Mouse (Mus musculus) G1E-ER4 (cell line): ENCODE measurements around the gene Akr1b8. TPM values are rescaled to one million over a fixed set of nuclear protein-coding genes. Genes with fewer than 3 reads are reported as not detected.

Experiments used
- GATA1 ChIP-seq: IDR thresholded peaks from one replicate; pipeline ENCODE4 v1.8.0; 2012; ENCODE audit warnings: low read length, inconsistent platforms
- polyA plus RNA-seq: library from polyadenylated mRNA; stranded (reverse); fragments of >175 nt; gene quantifications from 2 replicates; pipeline ENCODE4 v1.2.3, GENCODE M21; 2012

Akr1b8 gene
- polyA plus RNA-seq, 1 experiment, result 0.08 TPM

DNA sequence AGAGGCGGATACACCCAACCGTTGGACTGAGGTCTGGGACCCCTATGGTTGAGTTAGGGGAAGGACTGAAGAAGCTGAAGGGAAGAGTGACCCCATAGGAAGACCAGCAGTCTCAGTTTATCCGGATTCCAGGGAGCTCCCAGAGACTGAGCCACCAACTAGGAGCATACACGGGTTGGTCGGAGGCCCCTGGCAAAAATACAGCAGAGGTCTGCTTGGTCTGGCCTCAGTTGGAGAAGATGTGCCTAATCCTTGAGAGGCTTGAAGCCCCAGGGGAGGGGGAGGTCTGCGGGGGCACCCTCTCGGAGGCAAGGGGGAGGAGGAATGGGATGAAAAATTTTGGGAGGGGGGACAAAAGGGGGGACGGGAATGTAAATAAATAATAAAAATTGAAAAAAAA, 29.5 kb downstream of the Akr1b8 start:
- TF ChIP-seq GATA1, result no peak

DNA sequence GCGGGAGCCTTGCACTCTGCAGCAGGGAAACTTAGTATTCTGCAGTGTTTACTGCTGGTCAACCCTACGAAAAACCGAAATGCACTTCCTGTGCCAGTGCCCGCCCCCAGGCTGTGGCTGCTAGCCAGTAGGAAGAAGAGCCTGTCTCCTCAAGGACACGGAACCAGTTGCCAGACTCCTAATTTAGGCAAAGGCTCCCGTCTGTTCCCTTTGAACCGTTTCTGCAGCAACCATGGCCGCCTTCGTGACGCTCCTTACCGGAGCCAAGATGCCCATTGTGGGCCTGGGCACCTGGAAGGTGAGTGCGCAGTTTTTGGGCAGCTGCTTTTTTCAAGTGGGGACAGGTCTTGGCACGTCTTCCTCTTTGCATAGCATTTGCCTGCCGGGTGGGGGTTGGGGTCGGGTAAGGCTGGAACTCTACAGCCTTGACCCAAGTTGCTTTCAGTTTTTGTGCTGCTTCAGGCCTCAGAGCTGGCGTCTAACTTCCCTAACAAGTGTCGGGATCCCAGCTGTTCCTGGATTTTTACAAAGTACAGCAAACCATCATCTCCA, 30.3 kb downstream of the Akr1b8 start, which contains the start of gene Akr1b10:
Gene Akr1b10, plus strand, starts transcription at position 109 of the 552 bp plus-strand sequence.
- no peak for TF ChIP-seq GATA1

DNA sequence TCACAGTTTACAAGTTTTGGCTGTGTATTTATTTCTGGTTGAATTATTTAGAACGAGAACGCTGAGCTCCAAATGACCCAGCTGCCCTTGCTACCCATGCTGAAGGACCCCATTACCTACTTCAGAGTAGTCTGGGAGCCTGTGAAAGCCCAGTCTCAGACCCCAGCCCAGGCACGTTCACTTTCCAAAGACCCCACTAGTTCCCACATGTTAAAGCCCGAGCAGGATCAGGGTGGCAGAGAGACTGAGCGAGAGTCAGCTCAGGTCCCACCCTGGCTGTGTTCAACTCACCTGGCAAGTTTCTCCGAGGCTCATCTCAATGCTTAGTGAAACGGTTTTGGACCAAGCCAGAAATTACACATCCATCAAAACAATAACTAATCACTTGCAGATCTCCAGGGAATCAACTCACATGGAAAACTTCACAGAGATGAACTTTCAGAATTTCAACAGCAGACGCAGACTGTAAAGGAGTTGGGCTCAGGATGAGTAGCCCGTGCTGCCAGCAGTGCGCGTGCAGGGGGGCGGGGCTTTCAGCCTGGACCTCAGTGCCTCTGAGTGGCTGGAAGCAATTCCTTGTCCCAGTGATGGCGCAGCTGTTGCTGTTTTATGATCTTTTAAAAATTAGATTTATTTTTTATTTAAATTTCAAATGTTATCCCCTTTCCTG, 30.9 kb downstream of the Akr1b8 start:
- no peak for TF ChIP-seq GATA1

DNA sequence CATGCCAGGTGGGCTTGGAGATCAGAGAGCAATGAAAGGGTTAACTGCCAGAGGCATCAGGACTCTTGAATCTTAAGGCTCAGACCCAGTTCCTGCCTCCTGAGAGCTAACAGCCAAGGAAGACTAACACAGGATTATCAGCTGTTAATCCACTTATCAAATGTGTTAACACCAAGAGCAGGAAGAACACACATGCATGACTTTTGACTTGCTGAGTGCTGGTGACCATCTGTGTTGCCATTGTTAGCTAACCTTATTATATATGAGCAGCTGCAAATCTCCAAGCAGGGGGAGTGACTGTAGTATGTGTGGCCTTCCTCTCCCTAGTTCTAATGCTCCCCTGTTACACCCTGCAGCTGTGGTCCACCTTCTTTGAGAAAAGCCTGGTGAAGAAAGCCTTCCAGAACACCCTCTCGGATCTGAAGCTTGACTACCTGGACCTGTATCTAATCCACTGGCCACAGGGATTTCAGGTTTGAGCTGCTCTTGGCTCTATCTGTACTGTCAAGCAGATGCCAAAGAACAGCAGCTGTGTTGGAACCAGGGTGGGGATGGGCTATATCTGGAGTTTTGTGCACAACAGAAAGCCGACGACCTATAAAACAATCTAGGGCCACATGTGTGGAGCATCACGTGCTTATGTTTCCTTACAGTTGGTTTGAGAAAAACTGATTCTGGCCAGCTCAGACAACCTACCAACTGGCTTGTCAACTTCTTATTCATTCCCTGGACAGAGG, 34.7 kb downstream of the Akr1b8 start:
- TF ChIP-seq GATA1, result no peak

DNA sequence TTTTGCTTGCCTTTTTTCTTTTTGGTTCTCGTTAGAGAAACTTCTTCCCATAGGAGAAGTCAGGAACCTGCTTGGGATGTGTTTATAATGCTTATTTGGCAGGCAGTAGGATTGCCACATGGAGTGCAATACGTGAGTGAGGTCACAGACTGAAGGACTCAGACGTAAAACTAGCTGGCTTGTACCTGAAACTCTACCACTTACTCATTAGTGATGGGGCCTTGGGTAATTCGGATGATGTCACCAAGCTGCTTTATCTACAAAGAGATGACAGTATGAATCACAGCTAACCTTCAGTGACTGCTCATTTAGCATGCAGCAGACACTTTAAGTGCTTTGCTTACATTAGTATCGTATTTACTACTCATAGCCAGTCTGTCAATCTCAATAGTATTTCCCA, 42.0 kb downstream of the Akr1b8 start:
- TF ChIP-seq GATA1, result no peak

DNA sequence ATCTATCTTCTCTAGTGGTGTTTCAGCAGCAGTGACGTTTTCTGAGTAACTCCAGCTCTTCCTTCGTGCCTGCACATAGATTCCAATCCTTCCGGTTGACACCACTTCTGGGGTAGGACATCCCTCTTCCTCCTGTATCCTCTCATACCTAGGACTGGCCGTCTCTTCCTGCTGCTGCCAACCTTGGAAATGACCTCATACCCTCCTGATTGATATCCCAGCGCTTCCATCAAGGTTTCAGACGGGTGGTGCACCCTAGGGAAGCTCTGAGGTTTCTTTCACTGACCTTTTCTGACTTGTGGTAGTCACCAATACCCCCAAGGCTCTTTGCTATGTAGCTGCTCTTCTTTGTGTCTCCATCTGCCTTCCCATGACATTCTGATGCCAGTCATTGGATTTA, 44.5 kb downstream of the Akr1b8 start:
- TF ChIP-seq GATA1, result no peak

DNA sequence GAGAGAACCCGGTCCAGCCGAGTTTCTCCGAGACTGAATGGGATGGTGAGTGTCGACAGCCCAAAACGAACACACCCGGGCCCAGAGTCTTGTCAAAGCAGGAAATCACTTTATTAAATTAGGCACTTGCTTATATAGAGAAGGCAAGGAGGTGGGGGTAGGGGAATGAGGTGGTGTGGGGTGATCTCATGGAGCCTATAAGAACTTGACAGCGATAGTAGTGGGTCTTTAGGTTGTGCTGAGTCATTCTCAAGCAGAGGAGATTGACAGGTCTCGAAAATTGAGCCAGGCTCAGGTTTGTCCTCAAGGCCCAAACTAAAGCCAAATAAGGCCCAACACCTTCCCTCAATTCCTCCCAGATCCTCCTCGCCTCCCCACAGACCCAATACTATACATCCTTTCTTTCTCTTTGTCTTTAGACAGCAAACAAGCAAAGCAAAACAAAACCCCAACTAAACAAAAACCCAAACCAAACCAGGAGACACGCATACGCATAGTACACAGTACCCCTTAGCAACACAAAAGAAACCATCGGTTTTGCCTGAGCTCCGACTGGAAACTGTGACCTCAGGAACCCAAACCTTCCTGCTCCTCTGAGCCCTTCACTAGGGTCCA, 45.8 kb downstream of the Akr1b8 start:
- TF ChIP-seq GATA1, result no peak

DNA sequence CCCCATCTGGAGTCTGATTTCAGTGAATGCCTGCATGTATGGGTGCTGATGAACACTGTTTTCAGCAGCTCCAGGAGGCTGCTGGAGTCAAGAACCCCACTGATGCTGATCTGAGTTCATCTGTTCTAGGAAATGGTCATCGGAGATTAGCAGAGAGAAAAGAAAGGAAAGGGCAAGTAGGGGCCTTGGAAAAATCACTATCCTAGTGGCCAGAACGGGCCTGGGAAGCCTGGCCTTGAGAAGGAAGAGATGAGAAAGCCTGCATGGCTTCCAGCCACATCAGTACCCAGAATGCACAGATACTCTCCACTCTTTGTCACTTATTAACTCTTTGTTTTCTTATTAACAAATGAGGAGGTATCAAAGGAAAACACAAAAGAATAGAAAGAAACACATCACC, 46.8 kb downstream of the Akr1b8 start:
- no peak for TF ChIP-seq GATA1

DNA sequence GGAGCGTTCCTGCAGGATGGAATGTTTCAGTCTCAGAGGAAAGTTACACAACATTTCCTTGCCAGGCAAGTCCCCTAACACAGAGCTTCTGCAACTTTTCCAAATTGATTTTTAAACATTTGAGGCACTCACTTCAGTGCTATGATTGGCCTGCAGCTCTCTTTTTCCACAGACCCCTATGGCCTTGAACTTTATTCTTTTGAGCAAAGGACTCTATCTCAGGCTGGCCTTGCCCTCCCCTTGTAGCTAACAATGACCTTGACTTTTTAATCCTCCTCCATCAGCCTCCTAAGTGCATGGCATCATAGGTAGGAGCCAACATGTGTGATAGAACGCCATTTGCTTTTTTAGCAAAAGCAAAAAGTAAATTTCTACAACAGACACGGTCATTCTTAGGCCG, 52.8 kb downstream of the Akr1b8 start:
- no peak for TF ChIP-seq GATA1

DNA sequence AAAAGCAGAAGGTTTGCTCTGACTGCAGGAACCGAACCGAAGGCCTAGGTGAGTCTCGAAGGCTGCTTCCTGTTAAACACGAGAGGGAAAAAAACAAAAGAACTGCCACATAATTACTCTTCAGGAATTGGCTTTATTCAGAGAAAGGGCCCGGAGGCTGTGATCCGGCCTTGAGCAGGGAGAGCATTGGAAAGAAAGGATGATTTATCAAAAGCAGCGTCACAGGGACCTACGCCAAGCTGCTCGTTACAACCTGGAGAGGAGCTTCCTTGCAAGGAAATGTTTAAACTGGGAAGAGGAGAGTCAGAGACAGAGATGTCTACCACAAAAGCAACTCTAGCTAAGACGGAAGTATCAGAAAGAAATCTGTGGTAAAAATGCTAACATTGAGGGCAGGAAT, 53.5 kb downstream of the Akr1b8 start:
- TF ChIP-seq GATA1, result no peak

DNA sequence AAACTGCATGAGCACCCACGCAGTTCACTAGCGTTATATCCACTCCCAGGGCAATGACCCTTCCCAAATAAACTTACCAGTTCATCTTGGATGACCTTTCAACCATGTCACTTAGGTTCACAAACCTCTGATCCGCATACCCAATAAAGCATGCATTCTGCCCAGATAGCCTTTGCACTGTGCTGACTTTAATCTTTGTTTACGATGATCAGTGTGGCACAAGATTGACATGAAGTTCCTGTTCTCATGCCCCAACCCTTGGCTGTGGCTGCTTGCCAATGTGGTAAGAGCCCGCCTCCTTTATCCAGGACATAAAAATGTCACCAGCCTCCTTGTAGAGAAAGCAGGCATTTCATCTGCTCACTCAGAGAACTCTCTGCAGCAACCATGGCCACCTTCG, 58.1 kb downstream of the Akr1b8 start, which contains the start of gene Akr1b7:
Gene Akr1b7, plus strand, starts transcription at position 312 of the 400 bp plus-strand sequence.
- TF ChIP-seq GATA1, result no peak

DNA sequence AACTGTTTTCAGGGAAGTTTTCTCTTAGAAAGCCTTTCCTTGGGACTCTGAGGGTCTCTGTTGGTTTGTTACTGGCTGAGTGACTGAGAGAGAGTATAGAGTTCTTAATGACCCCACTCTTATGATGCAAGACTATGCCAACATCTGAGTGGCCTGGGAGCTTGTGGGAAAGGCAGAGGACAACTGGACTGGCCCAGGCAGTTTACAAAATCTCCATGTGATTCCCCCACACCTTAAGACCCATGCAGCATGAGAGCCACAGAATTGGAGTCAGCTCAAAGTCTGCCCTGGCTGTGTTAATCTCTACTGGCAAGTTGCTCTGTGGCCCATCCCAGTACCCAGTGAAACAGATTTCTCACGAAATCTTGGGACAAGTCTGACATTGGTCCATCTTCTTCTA, 58.8 kb downstream of the Akr1b8 start:
- no peak for TF ChIP-seq GATA1

DNA sequence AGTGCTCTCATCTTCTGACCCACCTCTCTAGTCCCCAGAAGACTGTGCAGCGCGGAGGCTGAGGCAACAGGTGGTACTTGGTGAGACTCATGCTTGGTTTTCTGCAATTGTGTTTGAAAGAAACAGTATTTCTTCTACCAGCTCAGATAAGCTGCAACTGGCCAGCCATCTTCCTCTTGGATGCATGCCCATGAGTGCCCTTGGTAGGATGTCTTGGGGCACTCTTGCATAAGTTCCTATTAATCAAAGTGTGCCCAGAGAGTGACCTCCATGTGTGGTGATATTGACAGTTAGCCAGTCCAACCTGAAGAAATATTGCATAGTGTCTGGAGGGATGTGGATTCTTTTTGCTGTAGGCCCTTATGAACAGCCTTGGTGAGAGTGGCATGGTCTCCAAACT, 62.6 kb downstream of the Akr1b8 start:
- TF ChIP-seq GATA1, result no peak

Other genes starting within 250 kb of the Akr1b8 start
- gene Slc35b4, start 177.0 kb upstream of the Akr1b8 start, polyA plus RNA-seq, result 0.99 and 1.5 TPM in 2 replicates
- gene Akr1b3, start 36.6 kb upstream of the Akr1b8 start, polyA plus RNA-seq, result 33.4 and 34.6 TPM in 2 replicates
- 2.4 and 2.9 TPM in 2 replicates for gene Akr1b10, start 30.1 kb downstream of the Akr1b8 start, polyA plus RNA-seq
- not detected in 2 replicates for gene Akr1b7, start 58.2 kb downstream of the Akr1b8 start, polyA plus RNA-seq
- 1.1 and 6.1 TPM in 2 replicates for gene Bpgm, start 122.1 kb downstream of the Akr1b8 start, polyA plus RNA-seq
- not detected in 2 replicates for gene Cald1, start 244.4 kb downstream of the Akr1b8 start, polyA plus RNA-seq